Mouse (Mus musculus) kidney, adult 2 months (tissue): ENCODE data around the gene Gpc5.

Experiments used
- CTCF ChIP-seq: fragments of 200-500 bp; conservative IDR thresholded peaks from 2 replicates; pipeline ENCODE4 v1.5.1; 2011; ENCODE audit warnings: low read depth, mild to moderate bottlenecking, control low read depth, low read length, moderate library complexity, mixed read lengths; ENCODE audit not compliant: insufficient read depth, insufficient read length
- POLR2A ChIP-seq: fragments of 200-500 bp; IDR thresholded peaks from one replicate; pipeline ENCODE4 v1.6.1; 2011; ENCODE audit warnings: low read depth, low read length, control low read depth

DNA sequence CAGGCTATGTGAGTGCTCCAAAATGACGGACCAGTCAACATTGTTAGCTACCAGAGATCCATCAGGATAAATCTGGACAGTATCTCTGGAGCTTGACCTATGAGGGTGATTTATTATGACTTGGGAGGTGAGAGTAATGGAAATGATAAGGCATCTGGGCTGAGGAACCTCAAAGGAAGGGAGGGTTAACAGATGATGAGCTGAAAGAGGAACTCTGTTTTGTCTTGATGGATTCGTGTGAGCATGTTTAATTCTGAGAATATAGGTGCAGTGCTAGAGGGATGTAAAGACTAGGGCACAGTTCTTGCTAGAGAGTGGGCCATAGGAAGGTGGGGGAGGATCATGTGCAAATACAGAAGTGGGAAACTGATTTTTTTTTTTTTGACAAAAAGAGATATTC, 232.2 kb downstream of the Gpc5 start:
- TF ChIP-seq CTCF, result no peak
- no peak for TF ChIP-seq POLR2A
